Mouse (Mus musculus) lung, embryonic 16.5 days (tissue): Measurements from ENCODE around the gene Gm7876. TPM values are rescaled to one million over a fixed set of nuclear protein-coding genes. Genes with fewer than 3 reads are reported as not detected.
"Not testable (repeated sequence)": the region's sequence is repeated elsewhere in the genome, so short reads cannot be mapped to it uniquely, and the experiment has no call there.

Experiments used
- ATAC-seq: fragments of 200-750 bp; cut with Nextera tagmentation; 2 replicates; pipeline ENCODE4 v1.8.0; 2017; ENCODE audit warnings: low read depth, mild to moderate bottlenecking, moderate library complexity
- H3K27ac ChIP-seq: fragments of 300-500 bp; sonication (generic); 2 replicates; pipeline ENCODE4 v1.5.1; 2014; ENCODE audit warnings: mild to moderate bottlenecking, control low read depth, low read length
- H3K27me3 ChIP-seq: fragments of 300-500 bp; sonication (generic); 2 replicates; pipeline ENCODE4 v1.6.1; 2014; ENCODE audit warnings: low read depth, low read length, mixed read lengths; ENCODE audit not compliant: control insufficient read depth, insufficient read depth
- H3K36me3 ChIP-seq: fragments of 300-500 bp; sonication (generic); 2 replicates; pipeline ENCODE4 v1.6.1; 2014; ENCODE audit warnings: low read length; ENCODE audit not compliant: control insufficient read depth, insufficient read depth
- H3K4me1 ChIP-seq: fragments of 300-500 bp; sonication (generic); replicated peaks from 2 replicates; pipeline ENCODE4 v1.6.1; 2014; ENCODE audit warnings: low read length, mixed read lengths; ENCODE audit not compliant: control insufficient read depth, insufficient read depth
- H3K4me2 ChIP-seq: fragments of 300-500 bp; sonication (generic); 2 replicates; pipeline ENCODE4 v1.6.1; 2014; ENCODE audit warnings: low read depth, low read length, control low read depth
- H3K4me3 ChIP-seq: fragments of 300-500 bp; sonication (generic); 2 replicates; pipeline ENCODE4 v1.5.1; 2014; ENCODE audit warnings: mild to moderate bottlenecking, low read length, control low read depth
- H3K9ac ChIP-seq: fragments of 300-500 bp; sonication (generic); 2 replicates; pipeline ENCODE4 v1.6.1; 2014; ENCODE audit warnings: low read length, control low read depth
- H3K9me3 ChIP-seq: fragments of 300-500 bp; sonication (generic); 2 replicates; pipeline ENCODE4 v1.6.1; 2016; ENCODE audit warnings: low read length; ENCODE audit not compliant: control insufficient read depth
- WGBS: fragments of 180-500 bp; shearing (Covaris S2); extraction: QIAGEN DNeasy Blood & Tissue Kit; methylation state at CpG from one replicate; pipeline ENCODE4 v1.1.7; 2014; 5-methylcytosine and 5-hydroxymethylcytosine counted together
- polyA plus RNA-seq: library from polyadenylated mRNA; unstranded; fragments of >200 nt; fragmentation: Nextera tagmentation; extraction: Ambion mirVana; gene quantifications from 2 replicates; pipeline ENCODE4 v1.2.1, GENCODE M21; 2015

Gene Gm7876
- not detected in 2 replicates for polyA plus RNA-seq

DNA sequence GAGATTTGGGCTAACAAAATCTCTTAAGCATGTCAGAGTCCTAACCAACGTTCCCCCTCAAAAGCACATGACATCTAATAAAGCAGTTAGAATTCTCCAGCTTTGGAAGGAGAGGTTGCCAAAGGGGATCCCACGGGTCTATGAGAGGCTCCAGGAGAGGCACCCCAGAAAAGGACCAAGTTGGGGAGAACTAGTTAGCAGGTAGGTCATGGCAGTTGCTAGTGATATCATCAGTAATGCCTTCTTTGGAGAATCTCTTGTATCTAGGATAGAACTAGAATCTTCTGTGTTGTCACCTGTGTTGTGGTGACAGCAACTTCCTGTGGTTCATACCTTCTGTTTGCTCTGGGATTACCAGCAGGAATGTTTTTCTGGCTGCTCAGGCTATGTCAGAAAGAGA lies at the start of gene Gm7876:
Gm7876 (plus strand) TSS at position 301 of the 400 bp plus-strand sequence.
- not testable (repeated sequence) for H3K9me3 ChIP-seq, H3K4me1 ChIP-seq, ATAC-seq, H3K4me3 ChIP-seq, H3K4me2 ChIP-seq, H3K27me3 ChIP-seq, H3K36me3 ChIP-seq, H3K9ac ChIP-seq, H3K27ac ChIP-seq
- WGBS: 69% methylated on average over 1 of the region's 2 CpGs

DNA sequence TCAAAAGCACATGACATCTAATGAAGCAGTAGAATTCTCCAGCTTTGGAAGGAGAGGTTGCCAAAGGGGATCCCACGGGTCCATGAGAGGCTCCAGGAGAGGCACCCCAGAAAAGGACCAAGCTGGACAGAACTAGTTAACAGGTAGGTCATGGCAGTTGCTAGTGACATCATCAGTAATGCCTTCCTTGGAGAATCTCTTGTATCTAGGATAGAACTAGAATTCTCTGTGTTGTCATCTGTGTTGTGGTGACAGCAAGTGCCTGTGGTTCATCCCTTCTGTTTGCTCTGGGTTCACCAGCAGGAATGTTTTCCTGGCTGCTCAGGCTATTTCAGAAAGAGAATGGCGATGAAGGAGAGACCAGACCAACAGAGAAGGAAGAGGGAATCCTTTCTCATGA lies 45.1 kb upstream of the Gm7876 start, which contains the start of gene Gm3239:
Gm3239 (plus strand) TSS at position 301 of the 400 bp plus-strand sequence.
- not testable (repeated sequence) for H3K27ac ChIP-seq, H3K4me3 ChIP-seq, H3K27me3 ChIP-seq, H3K4me2 ChIP-seq, H3K4me1 ChIP-seq, H3K36me3 ChIP-seq, H3K9me3 ChIP-seq, ATAC-seq, H3K9ac ChIP-seq
- WGBS: no CpG with 5 or more reads among the region's 2 CpGs

DNA sequence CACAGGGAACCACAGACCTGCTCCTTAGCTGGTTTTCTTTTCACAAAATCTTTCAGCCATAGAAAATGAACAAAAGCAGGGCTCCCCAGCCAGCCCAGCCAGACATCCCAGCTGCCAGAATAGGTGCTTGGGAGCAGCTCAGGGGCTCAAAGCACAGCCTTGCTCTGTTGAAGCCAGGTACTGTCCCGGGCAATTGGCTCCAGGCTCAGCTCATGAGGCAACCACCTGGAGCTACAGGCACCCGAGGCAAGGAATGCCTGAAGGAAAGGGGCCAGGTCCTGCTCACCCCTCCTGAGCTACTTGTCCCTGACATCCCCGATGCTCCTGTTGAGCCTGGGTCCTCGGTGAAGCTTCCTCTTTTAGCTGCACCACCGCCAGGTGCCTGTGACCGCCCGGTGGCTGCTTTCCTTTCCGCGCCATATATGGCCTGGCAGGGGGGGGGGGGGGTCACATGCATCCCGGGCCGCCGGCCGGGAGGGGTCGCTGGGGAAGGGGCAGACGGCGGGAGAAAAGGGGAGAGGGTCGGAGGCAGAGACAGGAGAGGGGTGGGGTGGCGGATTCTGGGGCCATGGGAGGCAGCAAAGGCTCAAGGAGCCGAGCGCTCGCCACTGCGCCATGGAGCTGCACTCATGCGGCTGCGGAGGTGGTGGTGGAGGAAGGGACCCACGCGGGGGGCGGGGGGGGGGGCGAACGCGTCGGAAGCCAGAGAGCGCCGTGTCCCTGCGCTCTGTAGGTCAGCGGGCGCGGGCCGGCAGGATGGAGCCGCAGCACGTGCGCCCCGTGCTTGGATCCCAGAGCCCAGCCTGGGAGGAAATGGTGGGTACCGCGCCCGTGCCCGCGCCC lies 17.2 kb downstream of the Gm7876 start, which contains the start of gene Gm3252:
Gm3252 (plus strand) TSS at position 738 of the 843 bp plus-strand sequence.
- not testable (repeated sequence) for H3K9ac ChIP-seq, H3K36me3 ChIP-seq, H3K4me1 ChIP-seq, ATAC-seq, H3K27me3 ChIP-seq, H3K27ac ChIP-seq, H3K9me3 ChIP-seq
- H3K4me3 ChIP-seq: 0 out of 2 replicates have a peak within 1 kb of the TSS, but pooled peaks have one; percentile 8
- H3K4me2 ChIP-seq: peak within 1 kb of the TSS; percentile 43
- WGBS: 3% methylated on average over 5 of the region's 47 CpGs

Other genes starting within 250 kb of the Gm7876 start
- gene Gm3182, start 227.5 kb upstream of the Gm7876 start, polyA plus RNA-seq: not detected in 2 replicates
- gene Gm3047, start 153.8 kb upstream of the Gm7876 start, polyA plus RNA-seq: not detected in 2 replicates
- not detected in 2 replicates for gene Gm8159, start 76.9 kb upstream of the Gm7876 start, polyA plus RNA-seq
- 0.19 TPM in 1 of 2 replicates, not detected in the other for gene Gm3239, start 45.0 kb upstream of the Gm7876 start, polyA plus RNA-seq
- 0.13 and 0.34 TPM in 2 replicates for gene Gm3252, start 17.5 kb downstream of the Gm7876 start, polyA plus RNA-seq
- gene Gm9602, start 67.1 kb downstream of the Gm7876 start, polyA plus RNA-seq: not detected in 2 replicates
- gene Gm3269, start 128.9 kb downstream of the Gm7876 start, polyA plus RNA-seq: not detected in 2 replicates
- 0.45 and 0.99 TPM in 2 replicates for gene Gm3264, start 146.3 kb downstream of the Gm7876 start, polyA plus RNA-seq
- gene Gm3278, start 183.2 kb downstream of the Gm7876 start, polyA plus RNA-seq: not detected in 2 replicates